Mouse (Mus musculus): ENCODE data around the gene Fmo5.

DNA sequence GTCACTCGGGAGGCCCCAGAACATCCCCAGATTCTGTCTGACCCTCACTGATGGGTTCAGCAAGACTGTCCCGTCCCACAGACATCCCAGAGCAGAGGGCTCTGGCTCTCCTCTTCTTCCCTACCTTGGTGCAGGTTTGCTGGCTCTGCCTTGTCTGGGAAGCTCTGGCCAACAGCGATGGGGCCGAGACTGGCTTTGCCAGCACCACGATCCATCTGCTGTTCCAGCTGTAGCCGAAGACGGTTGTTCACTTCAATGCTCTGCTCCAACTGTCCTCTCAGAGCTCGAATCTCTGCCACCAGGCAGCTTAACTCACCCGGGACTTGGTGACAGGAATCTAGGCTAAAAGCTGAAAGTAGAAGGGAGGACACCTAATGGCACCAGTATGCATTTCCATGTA lies 68.3 kb downstream of the Fmo5 start:
- TF ChIP-seq CTCF (IDR thresholded peaks at IDR 0.05; ENCODE audit: low read depth, low read length) (no peak), POLR2A (IDR thresholded peaks at IDR 0.05; ENCODE audit: insufficient read depth, low read length) (no peak), EP300 (IDR thresholded peaks at IDR 0.05; ENCODE audit: insufficient read depth, low read depth, low read length) (no peak)
